Mouse (Mus musculus) CD4-positive, CD25-positive, alpha-beta regulatory T cell, adult 2 months (primary cell): ENCODE data around the gene Magoh.
A peak's percentile ranks its signal among the peaks of the same experiment; 100 is the strongest.

Source experiments
- DNase-seq: peaks from one replicate; pipeline ENCODE4 v3.0.0-alpha.2; 2012; ENCODE audit warnings: low read depth, low spot score

Gene Magoh

GRCm38 (mm10) chr4:107889731-107890432 lies 10.3 kb downstream of the Magoh start, which contains the start of gene 0610037L13Rik:
0610037L13Rik (plus strand) TSS chr4:107889813.
- peak; percentile 97 for DNase-seq

GRCm38 (mm10) chr4:107892663-107893062 lies 13.1 kb downstream of the Magoh start:
- DNase-seq: peak; percentile 51

- DNase-seq: no peak
Measured at GRCm38 (mm10) chr4:107899211-107899927, 19.8 kb downstream of the Magoh start.

- no peak for DNase-seq
Measured at GRCm38 (mm10) chr4:107900206-107900605, 20.7 kb downstream of the Magoh start.

- DNase-seq: no peak
Measured at GRCm38 (mm10) chr4:107904252-107904651, 24.7 kb downstream of the Magoh start.

GRCm38 (mm10) chr4:107906561-107906960 lies 27.0 kb downstream of the Magoh start:
- DNase-seq: no peak

GRCm38 (mm10) chr4:107910020-107910419 lies 30.5 kb downstream of the Magoh start:
- no peak for DNase-seq

GRCm38 (mm10) chr4:107920336-107920735 lies 40.8 kb downstream of the Magoh start:
- no peak for DNase-seq

- no peak for DNase-seq
Measured at GRCm38 (mm10) chr4:107921152-107921695, 41.7 kb downstream of the Magoh start.

GRCm38 (mm10) chr4:107921952-107922351 lies 42.4 kb downstream of the Magoh start:
- no peak for DNase-seq

- peak; percentile 95 for DNase-seq
Measured at GRCm38 (mm10) chr4:107923145-107923802, 43.7 kb downstream of the Magoh start, which contains the start of gene Cpt2. Cpt2 (minus strand) TSS chr4:107923610.

- no peak for DNase-seq
Measured at GRCm38 (mm10) chr4:107923803-107924194, 44.2 kb downstream of the Magoh start.

- no peak for DNase-seq
Measured at GRCm38 (mm10) chr4:107928269-107928668, 48.7 kb downstream of the Magoh start.

- DNase-seq: no peak
Measured at GRCm38 (mm10) chr4:107928726-107929125, 49.2 kb downstream of the Magoh start.

GRCm38 (mm10) chr4:107931453-107931852 lies 51.9 kb downstream of the Magoh start:
- DNase-seq: no peak

- no peak for DNase-seq
Measured at GRCm38 (mm10) chr4:107933239-107933638, 53.7 kb downstream of the Magoh start.

- no peak for DNase-seq
Measured at GRCm38 (mm10) chr4:107935254-107935653, 55.7 kb downstream of the Magoh start.
